Mouse (Mus musculus): Measurements from ENCODE around the gene Mindy2. TPM values are rescaled to one million over a fixed set of nuclear protein-coding genes. Genes with fewer than 3 reads are reported as not detected.

The Mindy2 gene
- polyA plus RNA-seq, 1 experiment from 2014 or later = 21.2 TPM

DNA sequence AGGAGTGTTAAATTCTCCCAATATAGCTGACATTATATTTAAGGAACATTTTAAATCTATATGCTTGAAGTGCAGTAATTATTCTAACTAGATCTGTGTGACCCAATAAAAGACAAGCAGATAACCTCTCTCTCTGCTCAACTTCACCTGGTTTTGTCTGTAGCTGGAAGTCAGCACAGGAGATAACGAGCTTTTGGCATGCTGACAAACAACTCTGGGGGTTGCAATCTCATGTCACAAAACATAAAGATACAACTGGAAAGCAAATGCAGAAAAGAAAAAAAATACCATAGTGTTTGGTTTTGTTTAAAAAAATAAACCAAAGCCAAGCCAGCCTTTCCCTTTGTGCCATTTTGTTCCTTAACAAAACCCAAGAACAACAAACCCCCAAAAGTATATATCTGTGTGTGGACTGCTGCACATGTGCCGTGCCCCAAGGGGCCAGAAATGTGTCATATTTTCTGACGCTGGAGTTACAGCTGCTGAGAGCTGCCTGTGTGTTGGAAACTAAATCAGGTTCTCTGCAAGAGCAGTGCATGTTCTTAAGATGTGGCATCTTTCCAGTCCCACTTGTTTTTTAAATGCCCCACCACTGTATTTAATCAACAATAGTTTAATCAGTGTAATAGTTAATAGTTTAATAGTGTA, 45.8 kb downstream of the Mindy2 start:
- Histone ChIP-seq H3K9ac (ENCODE audit: low read depth, low read length) (no peak overlapping the region), H3K27me3 (ENCODE audit: control insufficient read depth, insufficient read depth, low read depth, low read length) (no peaks in the 10 kb centered on the region), H3K27ac (ENCODE audit: low read length) (no peak overlapping the region), H3K4me3 (ENCODE audit: low read depth, low read length) (no peak overlapping the region), H3K4me2 (ENCODE audit: low read length) (no peak overlapping the region), H3K4me1 (ENCODE audit: control insufficient read depth, insufficient read depth, low read length) (no peaks in the 10 kb centered on the region), H3K36me3 (ENCODE audit: control insufficient read depth, insufficient read depth, low read length) (peaks cover 10% of the 10 kb centered on the region), H3K9me3 (replicated peaks; ENCODE audit: control insufficient read depth, low read length, poor library complexity, severe bottlenecking) (no peaks in the 10 kb centered on the region)
- ATAC-seq = no peak
- WGBS = 66% methylated on average over 3 of the region's 3 CpGs

DNA sequence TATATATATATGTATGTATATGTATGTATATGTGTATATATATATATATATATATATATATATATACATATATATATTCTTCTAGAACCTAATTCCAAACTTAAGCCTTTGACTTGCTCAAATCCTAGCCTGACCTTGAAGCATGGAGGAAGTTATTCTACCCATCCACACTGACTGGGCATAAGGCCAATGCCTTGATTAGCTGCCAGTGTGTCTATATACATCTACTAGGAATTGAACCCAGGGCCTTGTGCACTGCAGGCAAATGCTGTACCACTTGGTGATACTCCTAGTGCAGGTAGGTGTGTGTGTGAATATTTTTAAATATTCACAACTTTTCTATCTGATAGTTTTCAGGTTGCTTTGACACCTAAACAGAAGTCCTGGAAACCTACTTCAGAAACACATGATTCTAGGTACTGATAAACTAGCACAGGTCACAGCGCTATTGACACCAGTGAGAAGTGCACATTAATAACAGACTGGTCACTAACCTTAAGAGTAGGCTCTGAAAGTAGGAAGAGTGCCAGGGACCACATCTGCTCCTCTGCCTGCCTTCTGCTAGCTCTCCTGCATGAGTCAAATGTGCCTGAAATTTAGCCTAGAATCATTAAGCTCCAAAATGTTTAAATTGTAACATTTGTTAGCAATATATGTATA, 54.7 kb downstream of the Mindy2 start:
- Histone ChIP-seq H3K27me3 (ENCODE audit: control insufficient read depth, insufficient read depth, low read depth, low read length) (no peaks in the 10 kb centered on the region), H3K27ac (ENCODE audit: low read length) (no peak overlapping the region), H3K4me3 (ENCODE audit: low read depth, low read length) (no peak overlapping the region), H3K4me1 (ENCODE audit: control insufficient read depth, insufficient read depth, low read length) (no peaks in the 10 kb centered on the region), H3K9me3 (replicated peaks; ENCODE audit: control insufficient read depth, low read length, poor library complexity, severe bottlenecking) (no peaks in the 10 kb centered on the region), H3K4me2 (ENCODE audit: low read length) (no peak overlapping the region), H3K9ac (ENCODE audit: low read depth, low read length) (no peak overlapping the region), H3K36me3 (ENCODE audit: control insufficient read depth, insufficient read depth, low read length) (peaks cover 6% of the 10 kb centered on the region)
- ATAC-seq = no peak
- 100% methylated on average over 1 of the region's 1 CpGs for WGBS

DNA sequence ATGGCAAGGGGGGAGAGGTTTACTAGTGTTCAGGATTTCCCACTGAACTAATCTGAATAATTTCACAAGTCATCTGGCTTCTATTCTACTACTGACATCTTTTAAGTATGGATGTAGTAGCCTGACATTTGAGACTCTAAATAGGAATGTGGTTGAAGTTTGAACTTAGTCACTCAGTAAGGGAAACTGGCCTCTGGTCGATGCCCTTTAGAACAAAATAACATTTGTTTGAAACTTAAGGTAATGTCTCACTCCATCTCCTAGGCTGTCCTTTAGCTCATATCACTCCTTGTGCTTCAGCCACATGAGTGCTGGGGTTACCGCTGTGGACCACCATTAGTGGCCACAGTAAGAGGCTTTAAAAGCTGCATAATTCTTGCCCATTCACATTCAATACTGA, 58.7 kb downstream of the Mindy2 start:
- Histone ChIP-seq H3K4me2 (ENCODE audit: low read length) (no peak overlapping the region), H3K9me3 (replicated peaks; ENCODE audit: control insufficient read depth, low read length, poor library complexity, severe bottlenecking) (no peaks in the 10 kb centered on the region), H3K36me3 (ENCODE audit: control insufficient read depth, insufficient read depth, low read length) (peaks cover 10% of the 10 kb centered on the region; the same call in 1 of the 2 replicates), H3K9ac (ENCODE audit: low read depth, low read length) (no peak overlapping the region), H3K4me1 (ENCODE audit: control insufficient read depth, insufficient read depth, low read length) (no peaks in the 10 kb centered on the region), H3K27me3 (ENCODE audit: control insufficient read depth, insufficient read depth, low read depth, low read length) (no peaks in the 10 kb centered on the region), H3K27ac (ENCODE audit: low read length) (no peak overlapping the region), H3K4me3 (ENCODE audit: low read depth, low read length) (no peak overlapping the region)
- WGBS = 99% methylated on average over 2 of the region's 2 CpGs
- ATAC-seq = no peak

DNA sequence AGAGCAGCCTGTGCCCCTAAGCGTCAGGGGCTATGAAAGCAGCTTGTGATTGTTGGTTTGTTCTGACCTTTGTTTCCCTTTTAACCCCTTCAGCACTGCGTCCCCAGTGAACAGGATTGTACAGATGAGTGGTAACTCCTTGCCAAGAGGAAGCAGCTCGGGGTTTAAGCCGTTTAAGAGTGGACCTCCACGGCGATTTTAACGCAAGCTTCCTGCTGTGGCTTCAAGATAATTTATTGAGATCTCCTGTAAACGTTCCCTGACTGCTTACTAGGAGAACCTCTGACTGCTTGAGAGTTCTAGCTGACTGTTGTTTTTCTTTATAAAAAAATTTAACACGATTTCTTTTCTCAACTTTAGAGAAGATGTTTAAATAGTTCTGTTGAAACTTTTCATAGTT, 65.5 kb downstream of the Mindy2 start:
- WGBS = 70% methylated on average over 9 of the region's 9 CpGs
- Histone ChIP-seq H3K4me1 (ENCODE audit: control insufficient read depth, insufficient read depth, low read length) (no peaks in the 10 kb centered on the region), H3K4me2 (ENCODE audit: low read length) (no peak overlapping the region), H3K9me3 (replicated peaks; ENCODE audit: control insufficient read depth, low read length, poor library complexity, severe bottlenecking) (no peaks in the 10 kb centered on the region), H3K27ac (ENCODE audit: low read length) (no peak overlapping the region), H3K36me3 (ENCODE audit: control insufficient read depth, insufficient read depth, low read length) (peaks cover 46% of the 10 kb centered on the region), H3K9ac (ENCODE audit: low read depth, low read length) (no peak overlapping the region), H3K27me3 (ENCODE audit: control insufficient read depth, insufficient read depth, low read depth, low read length) (no peaks in the 10 kb centered on the region), H3K4me3 (ENCODE audit: low read depth, low read length) (no peak overlapping the region)
- no peak for ATAC-seq

DNA sequence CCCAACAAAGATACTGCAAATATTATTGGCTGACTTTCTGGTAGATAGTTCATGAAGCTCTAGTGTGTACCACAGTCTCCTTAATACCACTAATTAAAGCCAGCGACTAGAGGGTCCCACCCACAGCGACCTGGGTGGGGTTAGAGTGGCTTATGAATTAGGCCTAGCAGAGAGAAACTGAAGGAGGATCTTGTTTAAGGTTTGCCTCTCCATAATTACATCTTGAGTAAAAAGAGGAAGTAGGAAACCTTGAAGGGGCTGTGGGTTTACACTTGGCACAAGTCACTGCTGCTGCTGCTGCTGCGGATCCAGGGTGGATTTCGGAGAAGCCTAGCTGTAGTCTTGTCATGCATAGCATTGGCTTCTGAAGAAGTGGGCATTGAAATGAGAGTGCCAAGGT, 66.2 kb downstream of the Mindy2 start:
- no peak for ATAC-seq
- 93% methylated on average over 4 of the region's 4 CpGs for WGBS

DNA sequence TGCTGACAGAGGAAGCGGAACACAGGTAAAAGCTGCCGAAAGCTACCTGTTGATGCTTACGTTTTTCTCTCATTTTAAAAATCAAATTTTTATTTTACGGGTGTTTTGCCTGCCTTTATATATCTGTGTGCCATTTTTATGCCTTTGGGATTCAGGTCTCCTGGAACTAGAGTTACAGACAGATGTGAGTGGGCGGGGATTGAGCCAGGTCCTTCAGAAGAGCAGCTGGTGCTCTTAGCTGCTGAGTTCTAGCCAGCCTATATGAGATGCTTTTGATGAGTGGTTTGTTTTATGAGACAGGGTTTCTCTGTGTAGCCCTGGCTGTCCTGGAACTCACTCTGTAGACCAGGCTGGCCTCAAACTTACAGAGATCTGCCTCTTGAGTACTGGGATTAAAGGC, 69.8 kb downstream of the Mindy2 start:
- 97% methylated on average over 5 of the region's 5 CpGs for WGBS
- no peak overlapping the region for H3K27ac ChIP-seq (ENCODE audit: low read length)
- no peak overlapping the region for H3K4me3 ChIP-seq (ENCODE audit: low read depth, low read length)
- H3K9ac ChIP-seq (ENCODE audit: low read depth, low read length) = no peak overlapping the region
- H3K4me1 ChIP-seq (ENCODE audit: control insufficient read depth, insufficient read depth, low read length) = no peaks in the 10 kb centered on the region
- no peak for ATAC-seq
- H3K36me3 ChIP-seq (ENCODE audit: control insufficient read depth, insufficient read depth, low read length) = peaks cover 44% of the 10 kb centered on the region
- no peak overlapping the region for H3K4me2 ChIP-seq (ENCODE audit: low read length)
- no peaks in the 10 kb centered on the region for H3K9me3 ChIP-seq (replicated peaks; ENCODE audit: control insufficient read depth, low read length, poor library complexity, severe bottlenecking)
- no peaks in the 10 kb centered on the region for H3K27me3 ChIP-seq (ENCODE audit: control insufficient read depth, insufficient read depth, low read depth, low read length)

More for the DNA sequence above, 66.2 kb downstream of the Mindy2 start:
- Histone ChIP-seq H3K4me2 (ENCODE audit: low read length) (no peak overlapping the region), H3K36me3 (ENCODE audit: control insufficient read depth, insufficient read depth, low read length) (peaks cover 52% of the 10 kb centered on the region), H3K9me3 (replicated peaks; ENCODE audit: control insufficient read depth, low read length, poor library complexity, severe bottlenecking) (no peaks in the 10 kb centered on the region), H3K27me3 (ENCODE audit: control insufficient read depth, insufficient read depth, low read depth, low read length) (no peaks in the 10 kb centered on the region), H3K27ac (ENCODE audit: low read length) (no peak overlapping the region), H3K4me3 (ENCODE audit: low read depth, low read length) (no peak overlapping the region), H3K9ac (ENCODE audit: low read depth, low read length) (no peak overlapping the region), H3K4me1 (ENCODE audit: control insufficient read depth, insufficient read depth, low read length) (no peaks in the 10 kb centered on the region)

DNA sequence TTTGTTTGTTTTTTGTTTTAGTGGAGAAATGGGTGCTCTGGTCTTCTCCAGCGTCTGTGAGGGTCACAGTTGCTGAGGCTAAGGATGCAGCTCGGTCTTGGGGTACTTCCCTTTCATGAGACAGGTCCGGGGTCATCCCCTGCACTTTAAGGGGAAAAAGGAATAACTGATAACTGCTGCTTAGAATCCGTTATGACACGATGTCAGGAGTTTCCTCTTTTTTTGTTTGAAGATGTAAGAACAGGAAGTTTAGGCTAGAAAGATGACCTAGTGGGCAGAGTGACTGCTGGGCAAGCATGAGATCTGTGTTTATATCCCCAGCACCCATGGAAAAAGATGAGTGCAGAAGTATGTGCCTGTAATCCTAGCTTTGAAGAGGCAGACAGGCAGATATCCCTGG, 71.8 kb downstream of the Mindy2 start:
- H3K4me3 ChIP-seq (ENCODE audit: low read depth, low read length) = no peak overlapping the region
- WGBS = 92% methylated on average over 5 of the region's 5 CpGs
- H3K4me1 ChIP-seq (ENCODE audit: control insufficient read depth, insufficient read depth, low read length) = no peaks in the 10 kb centered on the region
- no peak overlapping the region for H3K9ac ChIP-seq (ENCODE audit: low read depth, low read length)
- H3K36me3 ChIP-seq (ENCODE audit: control insufficient read depth, insufficient read depth, low read length) = peaks cover 48% of the 10 kb centered on the region
- no peak for ATAC-seq
- H3K27ac ChIP-seq (ENCODE audit: low read length) = no peak overlapping the region
- no peaks in the 10 kb centered on the region for H3K27me3 ChIP-seq (ENCODE audit: control insufficient read depth, insufficient read depth, low read depth, low read length)
- no peaks in the 10 kb centered on the region for H3K9me3 ChIP-seq (replicated peaks; ENCODE audit: control insufficient read depth, low read length, poor library complexity, severe bottlenecking)
- H3K4me2 ChIP-seq (ENCODE audit: low read length) = no peak overlapping the region

DNA sequence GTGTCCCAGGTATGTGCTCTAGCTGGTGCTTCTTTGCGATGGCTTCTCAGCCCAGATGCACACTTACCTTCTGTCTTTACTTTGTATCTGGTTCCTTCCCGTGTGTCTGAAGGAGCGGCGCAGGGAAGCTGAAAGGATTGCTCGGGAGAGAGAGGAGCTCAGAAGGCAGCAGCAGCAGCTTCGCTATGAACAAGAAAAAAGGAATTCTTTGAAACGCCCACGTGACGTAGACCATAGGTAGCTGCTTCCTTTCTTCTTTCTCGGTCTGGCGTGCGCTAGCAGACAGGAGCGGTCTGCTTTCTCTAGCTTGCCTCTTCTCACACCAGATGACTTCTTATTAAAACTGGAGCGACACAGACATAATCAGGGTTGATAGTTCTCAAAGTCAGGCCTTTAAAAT, 72.3 kb downstream of the Mindy2 start:
- H3K9ac ChIP-seq (ENCODE audit: low read depth, low read length) = no peak overlapping the region
- no peaks in the 10 kb centered on the region for H3K4me1 ChIP-seq (ENCODE audit: control insufficient read depth, insufficient read depth, low read length)
- peaks cover 49% of the 10 kb centered on the region for H3K36me3 ChIP-seq (ENCODE audit: control insufficient read depth, insufficient read depth, low read length)
- no peak overlapping the region for H3K4me2 ChIP-seq (ENCODE audit: low read length)
- no peak for ATAC-seq
- H3K27ac ChIP-seq (ENCODE audit: low read length) = no peak overlapping the region
- no peaks in the 10 kb centered on the region for H3K9me3 ChIP-seq (replicated peaks; ENCODE audit: control insufficient read depth, low read length, poor library complexity, severe bottlenecking)
- no peak overlapping the region for H3K4me3 ChIP-seq (ENCODE audit: low read depth, low read length)
- WGBS = 82% methylated on average over 14 of the region's 14 CpGs
- H3K27me3 ChIP-seq (ENCODE audit: control insufficient read depth, insufficient read depth, low read depth, low read length) = no peaks in the 10 kb centered on the region

DNA sequence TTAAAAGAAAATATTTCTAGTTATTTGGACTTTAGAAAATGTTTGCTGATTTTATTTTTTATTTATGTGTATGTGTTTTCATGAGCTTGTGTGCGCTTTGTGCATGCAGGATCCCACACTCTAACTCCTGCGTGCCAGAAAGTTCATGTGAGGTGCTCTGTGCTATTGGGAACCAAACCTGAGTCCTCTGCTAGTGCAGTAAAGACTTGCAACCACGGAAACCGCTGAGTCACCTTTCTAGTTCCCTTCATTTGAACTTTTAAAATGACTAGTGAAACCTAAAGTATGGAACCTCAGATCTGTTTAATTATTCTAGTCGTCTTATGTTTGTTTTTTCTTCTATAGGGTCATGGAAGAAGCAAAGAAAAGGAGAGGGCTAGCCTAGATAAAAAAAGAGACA, 76.0 kb downstream of the Mindy2 start:
- H3K9ac ChIP-seq (ENCODE audit: low read depth, low read length) = no peak overlapping the region
- H3K36me3 ChIP-seq (ENCODE audit: control insufficient read depth, insufficient read depth, low read length) = peaks cover 23% of the 10 kb centered on the region
- no peaks in the 10 kb centered on the region for H3K4me1 ChIP-seq (ENCODE audit: control insufficient read depth, insufficient read depth, low read length)
- H3K4me3 ChIP-seq (ENCODE audit: low read depth, low read length) = no peak overlapping the region
- H3K27me3 ChIP-seq (ENCODE audit: control insufficient read depth, insufficient read depth, low read depth, low read length) = no peaks in the 10 kb centered on the region
- ATAC-seq = no peak
- H3K27ac ChIP-seq (ENCODE audit: low read length) = no peak overlapping the region
- H3K9me3 ChIP-seq (replicated peaks; ENCODE audit: control insufficient read depth, low read length, poor library complexity, severe bottlenecking) = no peaks in the 10 kb centered on the region
- 91% methylated on average over 5 of the region's 5 CpGs for WGBS
- no peak overlapping the region for H3K4me2 ChIP-seq (ENCODE audit: low read length)

Data from midbrain, embryonic 16.5 days (tissue).